Mouse (Mus musculus) monocyte, adult 5-6 weeks (primary cell): ENCODE results near the gene Kndc1. TPM values are rescaled to one million over a fixed set of nuclear protein-coding genes. Genes with fewer than 3 reads are reported as not detected.
A peak's percentile ranks its signal among the peaks of the same experiment; 100 is the strongest.

Source experiments
- ATAC-seq: fragments of 153-309, 156-312 bp; replicated peaks from 2 replicates; pipeline ENCODE4 v1.8.0; 2017; ENCODE audit warnings: mild to moderate bottlenecking; ENCODE audit not compliant: low TSS enrichment, insufficient number of reproducible peaks, severe bottlenecking, poor library complexity, low FRiP score
- total RNA-seq: library from RNA; stranded (forward); fragments of 200-1000, 200-491, 200-594 nt; gene quantifications from 3 replicates; pipeline ENCODE4 v1.2.3, GENCODE M21; 2017

The Kndc1 gene
- total RNA-seq, 1 experiment from 2014 or later = not detected

DNA sequence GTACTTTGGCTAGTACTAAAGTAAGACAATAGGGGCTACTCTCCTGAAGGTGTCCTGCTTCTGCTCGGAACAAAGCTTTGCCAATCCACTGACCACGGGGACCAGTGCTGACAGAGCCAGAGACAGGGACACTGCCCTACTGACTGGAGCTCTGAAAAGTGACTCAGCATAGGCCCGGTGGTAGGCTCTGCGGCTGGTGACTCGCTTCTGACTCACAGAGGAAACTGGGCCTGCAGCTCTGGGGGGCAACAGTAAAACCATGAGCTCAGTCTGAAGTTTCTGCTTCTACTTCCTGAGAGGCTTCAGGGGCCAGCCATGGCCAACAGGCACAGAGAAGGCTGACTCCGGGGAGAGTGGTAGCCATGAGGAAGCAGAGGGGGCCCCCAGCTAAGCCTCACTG, 76.9 kb downstream of the Kndc1 start:
- ATAC-seq = peak; percentile 32

DNA sequence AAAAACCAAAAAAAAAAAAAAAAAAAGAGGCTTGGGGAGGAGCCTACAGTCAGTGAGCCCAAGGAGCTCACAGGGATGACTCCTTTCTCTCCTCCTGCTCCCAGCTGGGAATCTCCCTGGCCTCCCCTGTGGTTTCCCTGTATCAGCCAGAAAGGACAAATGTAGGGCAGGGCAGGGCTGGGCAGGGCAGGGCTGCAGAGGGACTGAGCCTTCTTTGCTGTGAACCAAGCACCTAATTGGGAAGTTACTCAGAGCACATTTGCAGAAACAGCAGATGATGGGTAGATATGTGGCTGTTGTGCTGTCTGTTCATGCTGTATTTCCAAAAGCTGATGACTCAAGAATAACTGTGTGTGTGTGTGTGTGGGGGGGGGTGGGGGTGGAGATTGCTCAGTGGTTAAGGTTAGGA, 78.4 kb downstream of the Kndc1 start:
- peak; percentile 15 for ATAC-seq

DNA sequence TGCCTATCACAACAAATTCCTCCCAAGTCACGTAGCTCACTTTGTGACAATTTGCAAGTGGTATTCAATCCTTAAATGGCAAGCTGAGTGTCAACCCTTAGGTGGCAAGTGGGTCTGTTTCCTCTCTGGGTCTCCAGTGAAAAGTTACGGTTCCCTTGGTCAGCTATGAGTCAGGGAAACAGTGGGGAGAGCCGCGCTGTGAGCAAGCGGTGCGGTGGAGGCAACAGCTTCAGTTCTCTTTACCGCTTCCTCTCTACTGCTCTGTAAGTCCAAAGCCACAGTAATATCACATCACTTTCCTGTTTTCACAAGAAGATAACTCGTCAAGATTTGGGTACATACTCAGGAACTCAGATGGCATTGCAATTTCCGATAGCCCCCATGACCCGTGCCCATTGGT, 79.8 kb downstream of the Kndc1 start:
- ATAC-seq = peak; percentile 48

DNA sequence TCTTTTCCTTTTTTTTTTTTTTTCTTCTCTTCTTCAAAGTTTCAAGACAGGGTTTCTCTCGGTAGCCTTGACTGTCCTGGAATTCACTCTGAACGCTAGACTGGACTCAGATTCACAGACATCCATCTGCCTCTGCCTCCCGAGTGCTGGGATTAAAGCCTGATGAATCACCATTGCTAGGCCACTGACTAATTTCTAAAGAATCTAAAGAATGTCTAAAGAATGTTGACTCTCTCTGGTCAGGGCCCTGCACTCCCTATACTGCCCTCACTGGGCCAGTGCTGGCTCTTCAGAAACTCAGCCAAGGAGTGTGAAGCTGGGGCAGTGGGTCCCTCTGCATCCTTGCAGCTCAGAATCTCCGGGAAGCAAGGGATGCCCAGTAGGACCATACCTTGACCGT, 81.0 kb downstream of the Kndc1 start:
- no peak for ATAC-seq

DNA sequence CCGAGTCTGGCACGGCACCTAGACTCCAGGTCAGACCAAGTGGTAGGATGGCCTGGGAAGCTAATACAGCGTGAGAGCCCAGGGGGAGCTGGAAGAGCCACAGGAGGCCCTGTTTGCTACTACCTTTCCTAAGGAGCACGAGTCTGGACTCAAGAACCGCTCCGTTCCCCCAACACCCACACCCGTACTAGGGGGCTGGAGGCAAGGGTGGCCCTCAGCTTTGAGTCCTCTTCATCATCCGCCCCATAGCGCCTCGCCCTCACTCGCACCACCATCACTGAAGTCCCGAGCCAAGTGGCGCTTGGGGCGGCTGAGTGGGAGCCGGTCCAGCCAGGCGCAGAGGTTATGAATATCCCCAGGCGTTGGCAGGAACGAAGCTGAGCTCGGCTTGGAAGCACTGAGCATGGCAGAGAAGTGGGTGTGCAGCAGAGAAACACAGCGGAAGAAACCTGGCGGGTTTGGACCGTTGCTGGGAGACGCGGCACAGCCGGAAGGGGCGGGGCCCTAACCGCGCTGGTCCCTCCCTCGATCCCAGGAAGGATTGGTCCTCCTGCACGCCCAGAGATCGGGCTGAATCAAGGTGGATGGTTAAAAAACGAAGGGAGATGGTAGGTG, 83.9 kb downstream of the Kndc1 start, which contains the start of gene 6430531B16Rik:
6430531B16Rik (minus strand) TSS at position 478 of the 615 bp plus-strand sequence.
- ATAC-seq = peak; percentile 66

DNA sequence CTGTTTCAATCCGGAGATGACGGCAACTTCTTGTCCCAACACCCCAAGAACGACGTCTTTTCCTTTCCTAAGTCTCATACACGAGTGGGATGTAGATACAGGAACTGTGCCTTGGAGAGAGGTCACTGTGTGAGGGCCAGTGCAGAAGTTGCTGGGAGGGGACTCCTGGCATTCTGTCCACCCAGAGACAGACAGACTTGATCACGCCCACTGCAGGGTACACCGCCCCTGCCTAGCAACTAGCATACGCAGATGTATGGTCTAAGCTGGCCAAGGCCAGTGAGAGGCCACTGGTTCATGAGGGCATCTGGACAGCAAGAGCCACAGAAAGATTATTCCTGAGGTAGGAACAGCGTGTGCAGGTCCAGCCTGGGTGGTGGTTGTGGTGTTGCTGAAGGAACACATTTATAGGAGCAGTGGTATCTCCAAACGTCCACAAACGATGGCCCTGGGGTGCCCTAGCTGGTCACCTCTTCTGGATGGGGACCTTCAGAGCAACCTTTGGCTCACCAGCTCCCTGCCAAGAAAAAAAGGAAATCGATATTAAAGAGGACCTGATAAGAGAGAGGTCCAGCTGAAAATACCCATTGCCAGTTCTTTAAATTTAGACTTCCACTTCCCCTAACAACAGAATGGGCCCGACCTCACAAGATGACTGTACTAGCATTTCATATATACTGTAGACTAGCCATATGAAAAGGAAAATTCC, 84.7 kb downstream of the Kndc1 start:
- 0 out of 2 replicates have a peak, but pooled peaks have one; percentile 8 for ATAC-seq

DNA sequence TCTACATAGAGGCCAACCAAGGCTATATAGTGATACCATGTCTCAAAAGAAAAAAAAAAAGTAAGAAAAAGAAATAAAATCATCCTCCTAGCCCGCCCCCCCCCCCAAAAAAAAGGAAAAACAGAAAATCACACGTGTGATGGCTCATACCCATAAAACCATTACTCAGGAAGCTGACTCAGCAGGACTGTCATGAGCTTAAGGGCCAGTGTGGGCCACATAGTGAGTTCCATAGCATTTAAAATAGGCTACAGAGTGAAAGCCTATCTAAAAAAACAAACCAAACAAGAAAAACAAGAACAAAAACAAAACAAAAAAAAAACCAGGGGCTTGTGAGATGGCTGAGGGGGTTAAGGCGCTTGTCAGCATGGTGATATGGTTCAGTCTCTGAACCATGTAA, 86.3 kb downstream of the Kndc1 start:
- no peak for ATAC-seq

DNA sequence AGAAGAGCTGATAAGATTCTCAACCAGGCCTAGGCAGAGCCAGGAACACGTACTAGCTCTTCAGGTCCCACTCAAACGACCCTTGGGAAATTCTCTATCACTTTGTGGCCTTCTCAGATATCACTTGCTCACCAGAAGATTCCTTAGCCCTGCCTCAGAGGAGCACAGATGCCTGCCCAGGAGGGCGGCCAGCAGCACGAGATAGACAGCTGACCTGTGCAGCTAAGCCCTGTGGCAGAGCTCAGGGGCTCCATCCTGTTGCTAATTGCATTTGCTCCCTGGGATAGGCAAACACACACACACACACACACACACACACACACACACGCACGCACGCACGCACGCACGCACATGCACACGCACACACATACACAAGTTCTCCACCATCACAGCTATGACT, 87.6 kb downstream of the Kndc1 start:
- no peak for ATAC-seq

DNA sequence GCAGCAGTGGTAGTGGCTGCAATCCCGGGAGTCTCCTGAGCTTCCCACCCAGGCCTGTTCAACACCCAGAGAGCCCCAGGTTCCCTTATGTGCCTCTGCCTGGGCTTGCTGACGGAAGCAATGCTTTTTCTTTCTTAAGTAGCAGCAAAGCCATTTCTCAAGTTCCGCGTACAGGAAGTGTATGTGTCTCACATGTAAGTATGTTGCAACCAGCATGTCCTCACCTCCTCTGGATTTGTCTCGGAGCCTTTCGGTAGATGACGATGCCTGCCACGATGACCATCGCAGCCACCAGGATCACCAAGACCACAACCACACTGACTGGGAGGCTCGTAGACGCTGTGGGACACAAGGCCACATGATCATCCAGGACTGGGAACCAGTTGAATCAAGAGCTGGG, 90.0 kb downstream of the Kndc1 start:
- ATAC-seq = peak; percentile 86

DNA sequence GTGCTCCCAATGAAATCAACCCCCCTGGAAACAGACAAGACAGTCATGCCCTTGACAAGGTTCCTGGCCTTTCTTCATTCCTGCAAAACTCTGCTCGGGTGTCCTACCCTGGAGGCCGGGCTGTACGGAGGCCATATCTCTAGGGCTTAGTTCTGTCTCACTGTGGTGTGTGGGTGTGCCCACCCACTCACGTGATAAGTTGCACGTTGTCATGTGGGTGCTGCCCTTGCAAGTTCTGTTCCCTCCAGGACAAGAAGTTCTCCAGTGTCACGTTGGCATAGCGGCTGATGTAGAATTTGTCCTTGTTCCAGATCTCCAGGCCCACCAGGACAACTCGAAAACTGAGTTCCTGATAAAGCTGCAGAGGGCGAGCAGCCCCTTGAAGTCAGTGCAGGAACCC, 93.8 kb downstream of the Kndc1 start:
- no peak for ATAC-seq

DNA sequence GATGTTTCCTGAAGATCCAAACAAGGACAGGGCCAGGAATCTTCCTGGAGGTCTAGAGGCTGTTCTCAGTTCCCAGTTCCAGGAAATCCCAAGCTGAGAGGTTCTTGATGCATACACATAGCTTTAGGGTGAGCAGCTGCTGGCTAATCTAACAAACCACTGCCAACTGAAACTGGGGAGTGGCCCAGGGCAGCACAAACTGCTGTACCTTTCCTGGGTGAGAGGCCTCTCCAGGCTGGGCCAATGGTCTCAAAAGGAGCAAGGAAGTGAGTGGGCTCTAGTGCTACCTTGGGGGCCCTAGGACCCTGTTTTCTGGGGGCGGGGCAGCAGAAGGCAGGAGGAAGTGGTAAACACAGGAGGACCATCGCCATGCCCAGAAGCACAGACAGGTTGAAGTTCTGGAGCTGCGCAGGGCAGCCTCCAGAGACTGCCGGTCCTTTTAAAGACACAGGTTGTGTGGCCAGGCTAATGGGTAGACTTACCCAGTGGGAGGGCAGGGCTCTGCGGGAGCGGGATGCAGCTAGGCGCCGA, 96.4 kb downstream of the Kndc1 start:
- no peak for ATAC-seq

Other genes with a start within 250 kb of the Kndc1 start
- gene Cfap46, start 210.9 kb upstream of the Kndc1 start, total RNA-seq = not detected in 3 replicates
- gene Adgra1, start 60.5 kb upstream of the Kndc1 start, total RNA-seq = not detected in 3 replicates
- gene Utf1, start 49.1 kb downstream of the Kndc1 start, total RNA-seq = not detected in 3 replicates
- gene 6430531B16Rik, start 84.1 kb downstream of the Kndc1 start, total RNA-seq = 1.5 TPM in 1 of 3 replicates, not detected in the others
- 10.2 to 54.2 TPM (median 40.8 TPM) in 3 replicates for gene Adam8, start 97.9 kb downstream of the Kndc1 start, total RNA-seq
- 27.4 to 31.4 TPM (median 27.6 TPM) in 3 replicates for gene Zfp511, start 141.7 kb downstream of the Kndc1 start, total RNA-seq
- 16.3 to 28.9 TPM (median 26.9 TPM) in 3 replicates for gene Tubgcp2, start 142.0 kb downstream of the Kndc1 start, total RNA-seq
- not detected in 3 replicates for gene Msx3, start 154.4 kb downstream of the Kndc1 start, total RNA-seq
- gene Caly, start 187.9 kb downstream of the Kndc1 start, total RNA-seq = 0.68 TPM in 1 of 3 replicates, not detected in the others
- gene Prap1, start 198.7 kb downstream of the Kndc1 start, total RNA-seq = not detected in 3 replicates
- 2.8 to 7.7 TPM (median 4.5 TPM) in 3 replicates for gene Fuom, start 207.7 kb downstream of the Kndc1 start, total RNA-seq
- 0.87 to 1.5 TPM (median 1.2 TPM) in 3 replicates for gene Paox, start 221.1 kb downstream of the Kndc1 start, total RNA-seq
- gene Echs1, start 221.8 kb downstream of the Kndc1 start, total RNA-seq = 37.8 to 42.3 TPM (median 41.5 TPM) in 3 replicates
- gene Mtg1, start 242.9 kb downstream of the Kndc1 start, total RNA-seq = 3.7 to 7.6 TPM (median 4.4 TPM) in 3 replicates